8 mouse cellular contexts compared by ENCODE assay signal in the genomic region with DNA sequence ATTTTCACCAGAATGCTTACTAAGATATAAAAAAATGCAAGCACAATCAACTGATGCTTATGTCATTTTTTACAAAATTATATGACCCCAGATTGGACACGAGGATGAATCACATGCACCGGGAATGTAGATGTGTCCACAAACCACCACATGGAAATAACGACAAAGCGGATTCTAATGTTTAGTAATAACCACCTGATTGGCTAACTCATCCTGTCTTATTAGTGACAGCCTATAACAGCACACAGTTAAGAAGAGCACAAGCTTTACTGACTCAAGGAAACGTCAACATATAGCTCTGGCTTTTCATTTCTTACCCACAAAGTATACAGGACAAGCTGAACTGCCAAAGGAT.
DNase-seq lines count a peak whose midpoint lies in the region; ATAC-seq and TF ChIP-seq lines count a peak whose summit lies in the region.

No protein-coding gene starts in this region.

- peak overlapping the region; percentile 38 for H3K4me2 ChIP-seq in hindbrain, embryonic 11.5 days (replicated peaks; ENCODE audit: low read depth, low read length)

- H3K4me1 ChIP-seq in hindbrain, embryonic 11.5 days (replicated peaks; ENCODE audit: control insufficient read depth, insufficient read depth, low read length): peaks cover 16% of the 10 kb centered on the region

- ATAC-seq in hindbrain, embryonic 11.5 days (ENCODE audit: low FRiP score): peak; percentile 55
- peak; percentile 15 for ATAC-seq in megakaryocyte, adult 5-6 weeks (ENCODE audit: poor library complexity, severe bottlenecking)

- peaks cover 88% of the 10 kb centered on the region for H3K79me3 ChIP-seq in C2C12 (ENCODE audit: low read depth)

- TF ChIP-seq CTCF in gastrocnemius, adult 2 months (IDR thresholded peaks at IDR 0.05): no peak
- no peak for TF ChIP-seq CTCF in C2C12 (IDR thresholded peaks at IDR 0.05; ENCODE audit: control insufficient read depth, insufficient read depth, insufficient read length)

- no peak for DNase-seq in gastrocnemius, adult 2 months
- no peak for DNase-seq in gastrocnemius, postnatal 4 days (ENCODE audit: low spot score in 2 of 2)
- no peak for DNase-seq in hindbrain, embryonic 11.5 days (ENCODE audit: low spot score)
- DNase-seq in gastrocnemius, postnatal 25 days: no peak
- DNase-seq in left cerebral cortex, postnatal 10 days (ENCODE audit: extremely low spot score in 1 of 2, low spot score in 2 of 2): no peak
- no peak for DNase-seq in spleen, adult 18-20 months

- H3K36me3 ChIP-seq in C2C12 (ENCODE audit: control insufficient read depth, insufficient read depth): peaks cover under 1% of the 10 kb centered on the region
- no peaks in the 10 kb centered on the region for H3K36me3 ChIP-seq in hindbrain, embryonic 11.5 days (ENCODE audit: control insufficient read depth, insufficient read depth, low read length)

- H3K9ac ChIP-seq in hindbrain, embryonic 11.5 days (ENCODE audit: low read depth, low read length): no peak overlapping the region

- H3K4me3 ChIP-seq in gastrocnemius, adult 2 months: peak overlapping the region; percentile 61
- no peak overlapping the region for H3K4me3 ChIP-seq in C2C12 (ENCODE audit: insufficient read depth, poor library complexity, severe bottlenecking)
- no peak overlapping the region for H3K4me3 ChIP-seq in hindbrain, embryonic 11.5 days (ENCODE audit: low read depth, low read length)

- H3ac ChIP-seq in C2C12 (ENCODE audit: control insufficient read depth, insufficient read length, low read depth): no peak overlapping the region

- intact Hi-C loops in gastrocnemius, adult 2 months (cut with DNase I): loop anchor here (5.0 kb wide), 1 partner anchor 233 kb away; no protein-coding TSS in a partner anchor
- intact Hi-C loops in left cerebral cortex, postnatal 10 days (cut with DNase I): loop anchor here (5.0 kb wide), 2 partner anchors 103 to 233 kb away; a partner anchor contains a TSS

- H3K27me3 ChIP-seq in C2C12 (ENCODE audit: control insufficient read depth, insufficient read depth, insufficient read length): no peaks in the 10 kb centered on the region
- no peaks in the 10 kb centered on the region for H3K27me3 ChIP-seq in hindbrain, embryonic 11.5 days (ENCODE audit: control insufficient read depth, insufficient read depth, low read length)

- peak overlapping the region; percentile 31; the same call in 1 of the 2 replicates for H3K27ac ChIP-seq in gastrocnemius, adult 2 months
- H3K27ac ChIP-seq in hindbrain, embryonic 11.5 days (ENCODE audit: low read depth, low read length): no peak overlapping the region

- H3K79me2 ChIP-seq in C2C12 (ENCODE audit: control insufficient read depth, insufficient read depth): peaks cover 97% of the 10 kb centered on the region

- no peaks in the 10 kb centered on the region for H3K9me3 ChIP-seq in hindbrain, embryonic 11.5 days (ENCODE audit: control insufficient read depth, low read length)

- WGBS in hindbrain, embryonic 11.5 days: 33% methylated on average over 5 of the region's 5 CpGs

TF ChIP-seq in C2C12, 6 proteins besides CTCF, POLR2A, EP300 and RAD21:
- no peak for TF ChIP-seq CEBPB (IDR thresholded peaks at IDR 0.05; ENCODE audit: low read depth)
- peak; percentile 6 for TF ChIP-seq FOSL1 (IDR thresholded peaks at IDR 0.05; ENCODE audit: insufficient read depth, low read length, poor library complexity, severe bottlenecking)
- TF ChIP-seq MYOG (IDR thresholded peaks at IDR 0.05; ENCODE audit: control insufficient read depth, extremely low read depth, insufficient read length): no peak
- no peak for TF ChIP-seq MYOD1 (IDR thresholded peaks at IDR 0.05; ENCODE audit: control insufficient read depth, insufficient read length, low read depth)
- peak; percentile 74 for TF ChIP-seq USF1 (IDR thresholded peaks at IDR 0.05; ENCODE audit: low read depth)
- TF ChIP-seq MAX (IDR thresholded peaks at IDR 0.05): peak; percentile 83
